Mouse (Mus musculus) NIH3T3 (cell line): ENCODE data around the gene Ank3.

Experiments
- DNase-seq: peaks from one replicate; pipeline ENCODE4 v3.0.0-alpha.2; 2012; ENCODE audit warnings: low read depth

Ank3 gene

DNA sequence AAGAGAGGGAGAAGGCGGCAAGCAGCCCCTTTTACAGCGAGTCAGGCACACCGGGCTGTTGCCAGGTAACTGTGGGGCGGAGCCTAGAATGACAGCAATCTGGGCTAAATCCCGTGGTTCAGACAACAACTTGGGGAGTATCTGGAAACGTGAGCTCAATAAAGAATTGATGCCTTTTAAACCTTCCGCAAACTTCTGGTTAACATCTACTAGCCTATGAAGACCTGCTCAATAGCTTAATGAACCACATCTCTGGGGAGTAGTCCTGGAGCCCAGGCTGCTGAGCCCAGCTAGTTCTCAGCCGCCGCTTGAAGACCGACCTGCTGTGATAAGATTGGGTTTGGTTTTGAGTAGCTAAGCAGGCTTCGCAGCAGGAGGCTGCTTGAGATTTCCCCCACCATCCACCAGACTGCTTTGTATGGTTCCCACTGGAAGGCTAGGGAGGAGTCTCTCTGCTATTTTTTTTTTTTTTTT lies 175.7 kb downstream of the Ank3 start:
- DNase-seq = no peak

DNA sequence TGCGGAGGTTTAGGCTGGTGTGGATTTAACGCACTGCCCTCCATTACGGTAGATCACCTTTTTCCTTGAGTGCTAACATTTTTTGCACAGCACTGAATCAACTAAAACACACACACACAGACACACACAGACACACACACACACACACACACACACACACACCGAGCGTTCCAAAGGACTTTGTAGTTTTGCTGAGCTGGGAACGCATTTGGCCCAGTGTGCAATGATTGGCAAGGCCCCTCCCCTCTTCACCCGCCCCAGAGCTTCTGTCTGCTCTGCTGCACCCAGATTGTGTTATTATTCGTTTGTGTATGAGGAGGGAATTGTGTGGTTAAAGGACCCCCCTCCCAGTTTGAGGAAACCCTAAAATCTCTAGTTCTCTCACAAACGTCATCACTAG lies 176.3 kb downstream of the Ank3 start:
- no peak for DNase-seq

DNA sequence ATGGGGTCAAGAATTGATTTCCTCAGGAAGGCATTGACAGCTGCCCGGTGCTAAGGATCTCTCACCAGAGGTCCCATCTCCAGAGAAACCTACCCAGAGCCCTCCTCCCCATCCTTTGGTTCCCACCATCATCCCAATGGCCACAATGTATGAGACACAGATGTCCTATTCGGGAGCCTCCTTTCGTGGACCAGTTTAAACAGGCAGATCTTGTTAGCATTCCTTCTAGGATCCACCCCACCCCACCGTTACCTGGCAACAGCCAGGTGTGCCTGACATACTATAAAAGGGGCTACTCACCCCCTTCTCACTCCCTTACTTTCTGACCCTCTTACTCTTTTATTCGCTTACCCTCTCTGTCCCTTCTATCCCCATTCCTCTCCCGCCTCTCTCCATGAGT lies 176.9 kb downstream of the Ank3 start:
- no peak for DNase-seq

DNA sequence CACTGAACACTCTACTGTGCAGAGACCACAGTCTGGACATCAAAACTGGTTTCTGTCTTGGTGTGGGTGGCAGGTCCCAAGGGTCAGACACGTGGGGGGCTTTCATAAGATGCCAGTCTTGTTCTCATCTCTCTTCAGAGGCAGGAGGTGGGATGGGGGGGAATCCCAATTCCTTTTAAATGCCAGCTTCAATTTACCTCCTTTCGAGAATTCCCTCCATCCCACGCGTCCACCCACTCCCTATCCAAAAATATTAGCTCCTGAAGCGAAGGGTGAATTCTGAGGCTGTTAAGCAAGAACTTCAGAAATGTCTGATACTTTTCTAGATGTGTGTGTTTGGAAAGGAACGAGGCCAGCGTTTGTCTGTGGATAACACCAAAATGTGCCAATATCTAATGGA lies 177.7 kb downstream of the Ank3 start:
- DNase-seq = no peak

DNA sequence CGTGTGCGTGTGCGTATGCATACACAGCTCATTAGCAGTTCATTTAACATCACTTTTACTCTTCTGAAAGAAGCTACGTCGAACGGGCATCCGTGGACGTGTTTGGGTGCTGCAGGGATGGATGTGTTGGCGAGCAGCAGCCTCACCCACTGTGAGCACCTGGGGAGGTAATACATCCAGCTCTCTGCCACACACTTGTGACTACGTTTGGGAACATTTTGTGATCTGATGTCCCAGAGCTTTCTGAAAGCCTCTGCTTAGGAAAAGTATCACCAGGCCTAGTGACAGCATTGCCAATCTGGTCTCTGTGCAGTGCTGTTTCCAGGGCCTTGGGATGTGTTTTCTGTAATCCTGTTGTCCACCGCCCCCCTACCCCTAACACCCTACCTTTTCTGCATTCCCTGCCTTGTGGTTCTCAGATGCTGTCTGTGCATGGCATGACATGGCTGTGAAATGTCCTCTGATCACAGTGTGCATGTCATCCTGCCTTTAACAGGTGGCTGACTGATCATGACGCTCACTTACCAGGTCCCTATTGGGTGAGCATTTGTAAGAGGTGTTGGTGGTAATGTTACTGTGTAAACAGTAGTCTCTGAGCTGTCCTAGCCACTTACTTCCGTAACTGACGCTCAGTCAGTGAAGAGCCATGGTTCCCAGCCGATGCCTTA lies 178.6 kb downstream of the Ank3 start:
- DNase-seq = no peak

DNA sequence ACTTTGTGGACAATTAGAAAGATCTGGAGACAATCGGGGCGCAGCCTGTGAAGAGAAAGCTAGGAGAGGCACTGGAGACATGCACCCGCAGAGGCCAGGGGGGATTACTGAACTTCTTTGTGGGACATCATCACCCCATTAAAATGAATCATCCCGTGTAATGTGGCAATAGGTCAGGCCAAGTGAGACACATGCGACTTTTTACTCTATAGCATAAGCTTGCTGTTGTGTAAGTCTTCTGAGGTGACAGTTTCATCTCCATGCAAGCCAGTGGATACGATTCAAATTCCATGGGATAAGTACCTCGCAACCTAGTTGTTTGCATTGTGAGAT lies 179.1 kb downstream of the Ank3 start:
- peak; percentile 57 for DNase-seq

DNA sequence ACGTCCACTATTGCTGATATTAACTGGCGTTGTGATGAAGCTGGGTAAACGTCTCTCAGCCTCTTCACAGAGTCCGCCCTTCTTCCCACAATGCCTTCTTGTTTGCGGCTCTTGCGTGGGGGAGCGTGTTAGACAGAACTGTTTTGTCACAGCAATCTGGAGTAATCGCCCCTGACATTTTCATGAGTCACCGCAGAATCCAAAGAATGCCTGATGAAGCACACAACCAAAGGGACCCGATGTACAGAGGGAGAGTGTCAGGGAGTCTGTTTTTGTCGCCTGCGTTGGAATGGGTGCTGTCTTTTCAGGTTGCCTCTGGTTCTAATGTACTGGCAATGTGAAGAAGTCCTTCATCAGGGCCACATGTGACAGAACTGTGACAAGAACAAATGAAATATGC lies 181.0 kb downstream of the Ank3 start:
- DNase-seq = peak; percentile 65

DNA sequence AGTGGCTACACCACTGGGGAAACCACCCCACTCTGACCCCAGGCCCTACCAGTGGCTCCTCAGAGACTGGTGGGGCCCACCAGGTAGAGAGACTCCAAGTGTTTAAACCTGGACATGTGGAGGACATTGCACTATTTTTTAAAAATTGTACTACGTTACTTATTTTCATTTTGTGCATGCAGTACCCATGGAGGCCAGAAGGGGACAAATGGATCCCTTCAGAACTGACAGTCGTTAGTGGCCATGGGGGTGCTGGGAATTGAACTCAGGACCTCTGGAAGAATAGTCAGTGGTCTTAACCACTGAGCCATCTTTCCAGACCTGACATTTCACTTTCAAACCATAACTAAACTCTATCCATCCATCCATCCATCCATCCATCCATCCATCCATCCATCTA lies 183.0 kb downstream of the Ank3 start:
- DNase-seq = no peak

DNA sequence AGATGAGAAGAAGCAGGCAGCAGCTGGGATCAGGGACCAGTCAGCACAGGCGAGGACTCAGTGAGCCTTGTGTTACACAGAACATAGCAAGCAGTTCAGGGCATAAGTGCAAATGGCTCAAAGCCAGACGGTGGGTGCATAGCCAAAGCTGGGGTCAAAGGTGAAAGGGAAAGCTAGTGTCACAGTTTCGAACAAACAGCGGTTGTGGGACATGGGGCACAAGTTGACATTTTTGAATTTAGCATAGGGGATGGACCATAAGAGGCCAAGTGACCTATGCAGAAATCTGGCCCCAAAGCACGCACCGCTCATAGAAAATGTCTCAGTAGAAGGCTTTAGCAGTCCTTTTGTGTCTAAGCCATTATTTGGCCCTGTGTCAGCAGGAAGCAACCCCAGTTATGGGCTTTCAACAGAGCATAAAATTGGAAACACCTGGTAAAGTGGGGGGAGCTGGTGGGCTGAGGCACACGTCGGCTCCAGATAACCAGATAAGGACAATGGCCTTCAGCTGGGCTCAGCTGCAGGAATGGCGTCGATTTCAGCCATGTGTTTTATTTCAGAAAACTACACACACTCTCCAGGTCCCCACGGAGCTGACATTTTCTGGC lies 185.4 kb downstream of the Ank3 start:
- peak; percentile 79 for DNase-seq

DNA sequence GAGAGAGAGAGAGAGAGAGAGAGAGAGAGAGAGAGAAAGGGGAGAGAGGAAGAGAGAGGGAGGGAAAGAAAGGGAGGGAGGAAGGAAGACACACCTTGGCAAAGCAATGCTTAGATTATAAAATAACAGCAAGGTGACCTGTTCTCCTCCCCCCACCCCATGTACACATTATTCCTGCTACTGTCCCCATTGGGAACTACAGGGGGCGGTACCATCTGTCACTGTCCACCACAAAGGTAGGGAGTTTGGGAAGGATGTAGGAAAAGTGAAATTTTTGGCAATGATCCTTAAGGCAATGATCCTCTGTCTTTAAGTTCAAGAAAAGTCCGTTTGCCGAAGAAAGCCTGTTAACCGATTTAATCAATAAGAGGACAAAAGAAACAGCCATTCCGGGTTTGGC lies 186.0 kb downstream of the Ank3 start:
- DNase-seq = no peak

DNA sequence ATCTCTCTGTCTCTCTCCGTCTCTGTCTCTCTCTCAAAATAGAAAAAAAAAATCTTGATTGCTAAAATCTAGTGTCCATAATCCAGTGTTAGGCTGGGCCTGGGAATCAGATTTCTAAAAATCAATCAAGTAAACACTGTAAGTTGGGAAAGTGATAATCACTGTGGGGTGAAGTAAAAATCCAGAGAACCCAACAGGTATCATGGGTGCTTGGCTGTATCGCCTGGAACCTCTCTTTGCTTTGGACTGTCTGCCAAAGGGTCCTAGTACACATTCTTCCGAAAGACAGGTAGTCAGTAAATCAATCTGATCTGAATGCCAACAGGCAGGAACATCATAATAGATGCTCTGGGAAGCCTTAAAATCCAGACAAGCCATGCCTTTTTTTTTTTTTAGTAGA lies 186.7 kb downstream of the Ank3 start:
- no peak for DNase-seq

DNA sequence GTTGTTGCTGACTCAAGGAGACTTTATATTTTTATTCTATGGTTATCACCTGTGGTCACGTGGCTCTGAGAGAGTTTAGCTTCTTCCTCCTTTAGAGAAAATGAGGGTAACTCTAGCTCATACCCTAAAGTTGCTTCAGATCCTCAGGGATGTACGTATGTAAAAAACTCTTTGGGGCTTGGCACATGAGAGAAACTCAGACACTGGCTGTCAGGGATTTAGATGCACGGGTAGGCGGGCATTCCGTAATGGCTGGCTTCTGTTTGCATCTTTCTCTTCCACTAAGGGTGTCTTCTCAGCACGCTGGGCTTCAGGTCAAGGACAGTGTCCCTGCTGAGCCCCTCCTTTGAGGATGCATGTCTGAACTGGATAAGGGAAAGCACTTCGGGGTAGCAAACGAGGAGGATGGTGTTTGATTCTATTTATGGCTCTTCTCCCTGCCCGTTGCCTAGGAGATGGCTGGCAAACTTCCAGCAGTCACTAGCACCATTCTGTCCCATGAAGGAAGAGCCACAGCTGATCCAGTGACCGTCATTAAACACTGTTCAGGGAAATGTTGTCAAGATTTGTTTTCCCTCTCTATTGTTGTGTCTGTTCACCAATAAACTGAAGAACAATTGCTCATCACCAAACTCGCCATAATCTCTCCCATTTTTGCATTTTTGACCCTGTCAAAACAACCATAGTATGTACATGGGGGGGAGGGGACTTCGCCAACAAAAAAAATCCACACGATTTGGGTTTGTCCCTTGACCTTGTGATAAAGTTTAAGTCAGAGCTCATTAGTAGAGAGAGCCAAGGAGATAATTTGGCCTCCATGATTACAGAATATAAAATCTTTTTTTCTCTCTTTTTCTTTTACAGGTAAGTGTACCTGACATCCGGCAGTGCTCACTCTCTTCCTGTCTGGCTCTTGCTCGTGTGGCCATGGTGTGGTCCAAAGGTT lies 195.9 kb downstream of the Ank3 start:
- no peak for DNase-seq

DNA sequence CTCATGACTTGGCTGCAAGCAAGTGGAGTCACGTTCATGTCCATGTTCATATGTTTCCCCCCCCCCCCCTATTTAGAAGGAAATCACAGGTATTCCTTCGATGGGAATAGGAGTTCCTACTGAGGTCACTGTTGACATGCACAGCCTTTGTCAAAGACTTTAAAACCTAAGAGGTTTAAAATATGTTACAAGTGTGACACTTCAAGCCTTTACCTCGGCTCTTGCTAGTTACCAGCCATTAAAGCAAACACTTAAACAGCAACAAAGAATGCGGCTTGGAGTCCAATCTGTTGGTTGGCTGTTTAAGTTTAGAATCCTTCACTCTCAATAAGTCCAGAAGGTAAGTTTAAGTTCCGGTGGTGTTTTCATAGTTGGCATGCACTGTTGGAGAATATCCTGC lies 196.9 kb downstream of the Ank3 start:
- DNase-seq = no peak

DNA sequence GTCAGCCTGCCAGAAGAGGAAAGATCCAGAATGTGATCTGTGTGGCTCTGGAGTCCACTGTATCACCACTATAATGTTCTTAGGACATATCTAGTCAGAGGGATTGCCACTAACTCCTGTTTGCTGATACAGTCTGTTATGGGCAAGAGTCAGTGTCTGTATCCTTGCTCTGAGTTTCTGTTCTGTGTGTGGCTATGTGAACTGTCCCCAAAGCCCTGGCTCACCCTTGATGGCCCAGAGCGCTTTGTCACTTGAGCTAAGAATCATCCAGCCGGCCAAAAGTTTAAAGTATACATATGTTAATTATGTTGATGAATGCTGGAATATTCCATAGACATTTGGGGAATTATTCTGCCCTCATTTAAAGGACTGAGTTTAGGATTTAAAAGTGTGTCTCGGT lies 202.9 kb downstream of the Ank3 start:
- DNase-seq = no peak

DNA sequence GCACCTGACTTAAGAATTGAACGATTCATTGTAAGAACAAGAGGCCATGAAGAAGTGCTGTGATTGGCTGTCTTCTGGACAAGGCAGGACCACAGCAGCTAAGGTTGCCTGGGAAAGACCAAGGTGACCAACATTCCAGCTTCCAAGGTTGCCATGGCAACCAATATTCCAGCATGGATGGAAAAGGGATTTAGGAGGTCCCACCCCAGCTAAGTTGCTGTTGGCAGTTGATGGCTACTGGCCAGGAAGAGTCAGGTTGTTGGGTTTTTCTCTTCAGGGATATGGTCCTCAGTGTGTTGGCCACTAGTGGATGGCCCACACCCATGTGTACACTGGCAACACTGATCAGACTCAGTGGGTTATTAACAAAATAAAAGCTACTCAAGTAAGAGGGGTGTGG lies 204.1 kb downstream of the Ank3 start:
- DNase-seq = no peak

DNA sequence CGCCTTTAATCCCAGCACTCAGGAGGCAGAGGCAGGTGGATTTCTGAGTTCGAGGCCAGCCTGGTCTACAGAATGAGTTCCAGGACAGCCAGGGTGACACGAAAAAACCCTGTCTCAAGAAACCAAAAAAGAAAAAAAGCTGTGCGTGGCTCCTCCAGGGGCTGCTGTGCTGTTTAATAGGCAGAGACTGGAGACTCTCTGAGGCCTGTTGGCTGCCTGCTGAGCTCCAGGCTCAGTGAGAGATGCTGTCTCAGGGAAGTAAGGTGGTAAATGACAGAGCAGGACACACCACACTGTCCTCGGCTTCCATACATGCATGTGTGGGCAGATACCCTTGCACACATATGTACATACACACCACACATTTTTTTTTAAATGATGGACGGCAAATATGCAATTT lies 206.0 kb downstream of the Ank3 start:
- DNase-seq = no peak

DNA sequence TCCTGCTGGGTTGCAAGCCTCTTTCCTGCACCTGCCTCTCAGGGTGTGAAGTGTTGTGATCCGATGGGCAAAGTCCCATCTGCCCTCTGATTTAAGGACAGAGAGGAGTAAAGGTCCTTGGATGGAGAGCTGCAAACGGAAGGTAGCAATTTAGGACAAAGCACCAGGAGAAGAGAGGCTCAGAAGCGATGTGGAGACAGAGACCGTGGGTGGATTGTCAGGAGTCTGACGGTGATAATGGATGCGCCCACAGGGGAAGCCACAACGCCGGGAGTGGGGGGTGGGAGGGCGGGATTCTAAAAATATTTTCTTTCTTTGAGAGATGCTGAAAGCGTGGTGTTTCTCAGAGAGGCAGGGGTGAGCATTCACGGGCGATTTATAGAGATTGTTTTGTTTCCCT lies 206.6 kb downstream of the Ank3 start:
- DNase-seq = no peak

DNA sequence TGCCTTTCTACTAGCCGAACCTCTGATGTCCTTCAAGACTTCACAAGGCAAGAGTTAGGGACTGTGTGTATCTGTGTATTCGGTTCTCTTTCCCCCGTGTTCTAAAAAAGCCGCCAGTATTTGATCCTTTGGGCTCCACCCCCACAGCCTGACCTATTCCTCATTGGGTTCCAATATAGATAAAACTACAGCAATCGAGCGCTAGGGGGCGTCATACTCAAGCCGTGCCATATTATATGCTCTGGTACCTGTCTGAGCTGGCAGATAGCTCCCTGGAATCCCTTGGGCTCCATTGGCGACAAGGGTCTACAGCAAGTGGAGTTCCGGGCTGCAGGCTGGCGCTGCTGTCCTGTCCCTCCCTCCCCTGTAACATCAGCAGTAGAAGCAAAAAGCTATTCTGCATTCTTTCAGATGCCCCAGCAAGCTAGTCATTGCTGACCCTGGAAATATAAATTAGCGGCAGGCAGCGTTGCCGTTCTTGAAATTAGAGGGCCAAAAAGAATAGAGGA lies 209.1 kb downstream of the Ank3 start:
- DNase-seq = no peak

DNA sequence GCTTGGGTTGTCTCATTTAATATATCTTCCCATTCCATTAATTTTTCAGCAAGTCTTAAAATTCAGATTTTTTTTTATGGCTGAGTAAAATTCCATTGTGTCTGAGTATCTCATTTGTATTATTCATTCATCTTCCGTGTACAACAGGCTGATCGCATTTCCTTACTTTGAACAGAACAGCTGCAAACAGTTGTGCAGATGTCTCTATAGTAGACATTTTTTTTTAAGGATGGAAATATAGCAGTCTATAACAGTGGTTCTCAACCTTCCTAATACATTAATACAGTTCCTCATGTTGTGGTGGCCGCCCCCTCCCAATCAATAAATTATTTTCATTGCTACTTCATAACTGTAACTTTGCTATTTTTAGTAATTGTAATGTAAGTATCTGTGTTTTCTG lies 212.7 kb downstream of the Ank3 start:
- DNase-seq = no peak

DNA sequence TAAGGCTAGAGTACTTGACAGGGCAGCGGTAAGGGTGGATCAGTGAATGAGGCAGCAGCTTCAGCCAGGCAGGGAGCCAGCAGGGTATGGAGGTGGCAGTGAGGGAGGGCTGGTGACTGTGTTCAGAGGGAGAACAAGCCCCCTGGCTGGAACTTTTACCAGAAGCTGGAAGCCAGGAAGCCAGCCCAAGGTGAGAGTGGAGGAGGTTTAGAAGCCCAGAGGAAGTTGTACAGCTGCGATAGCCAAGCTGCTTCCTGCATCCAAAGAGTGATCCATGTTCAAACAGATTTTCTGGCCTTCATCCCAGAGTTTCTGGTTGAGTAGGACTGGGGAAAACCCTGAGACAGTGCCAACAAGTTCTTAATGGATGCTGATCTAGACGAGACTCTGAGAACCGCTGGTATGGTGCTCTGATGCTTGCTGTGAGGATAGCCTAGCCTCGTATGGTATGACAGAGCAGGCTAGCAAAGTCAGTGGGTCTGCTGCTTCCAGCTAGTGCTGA lies 213.3 kb downstream of the Ank3 start:
- DNase-seq = peak; percentile 95

DNA sequence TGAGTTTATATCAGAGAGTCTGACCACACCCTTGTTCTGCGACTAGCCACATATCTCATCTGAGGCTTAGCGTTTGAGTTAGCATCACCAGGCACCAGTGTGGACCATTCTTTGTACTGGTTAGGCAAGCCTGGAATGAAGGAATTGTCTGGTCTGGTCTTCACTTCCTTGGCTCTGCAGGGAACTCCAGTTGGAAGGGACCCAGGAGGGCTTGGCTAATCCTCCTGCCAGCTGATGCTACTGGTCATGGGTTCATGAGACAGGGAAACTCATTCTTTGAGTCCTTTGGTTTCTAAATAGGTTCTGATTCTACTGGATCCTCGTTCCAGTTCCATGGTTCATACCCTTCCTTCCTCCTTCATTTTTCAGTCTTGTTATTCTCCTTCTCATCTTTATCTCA lies 218.4 kb downstream of the Ank3 start:
- peak; percentile 69 for DNase-seq

DNA sequence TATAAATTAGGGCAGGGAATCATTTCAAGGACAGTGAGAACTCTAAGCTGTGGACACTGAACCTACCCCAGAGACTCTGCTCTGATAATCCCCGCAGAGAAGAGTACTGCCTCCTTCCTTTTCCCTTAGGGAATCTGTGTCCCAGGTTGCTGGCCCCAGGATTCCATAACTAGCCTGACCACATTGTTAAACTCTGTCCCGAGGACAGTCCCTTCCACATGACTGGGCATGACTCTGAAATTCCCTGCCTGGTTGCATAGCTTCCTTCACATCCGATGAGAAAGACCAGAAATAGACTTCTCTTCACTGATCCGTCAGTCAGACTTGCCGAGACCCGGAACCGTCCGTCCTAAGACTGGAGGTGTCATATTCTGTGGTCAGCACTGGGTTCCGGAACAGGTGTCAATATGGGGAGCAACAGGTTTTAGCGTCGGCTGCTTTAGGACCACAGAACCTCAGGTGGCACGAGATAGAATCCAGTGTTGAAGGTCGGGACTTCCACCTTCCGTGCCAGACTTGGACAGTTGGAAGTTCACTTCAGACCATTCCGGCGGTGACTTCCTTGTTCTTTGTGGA lies 219.1 kb downstream of the Ank3 start:
- no peak for DNase-seq
